Mouse (Mus musculus) central nervous system, embryonic 18 days (tissue): ENCODE data around the gene Fam110c. TPM values are rescaled to one million over a fixed set of nuclear protein-coding genes. Genes with fewer than 3 reads are reported as not detected.

Experiments used
- polyA plus RNA-seq: library from polyadenylated mRNA; depleted of rRNA; stranded (reverse); fragments of >200 nt; gene quantifications from 2 replicates; pipeline ENCODE4 v1.2.3, GENCODE M21; 2012; rRNA removed

Fam110c gene
- polyA plus RNA-seq: 0.01 and 0.05 TPM in 2 replicates

GRCm38 (mm10) chr12:31073412-31074354, at the start of gene Fam110c:
TSS of gene Fam110c (plus strand) at chr12:31073861.

Other genes starting within 250 kb of the Fam110c start
- gene Alkal2, start 189.5 kb upstream of the Fam110c start, polyA plus RNA-seq: 0.87 and 1.2 TPM in 2 replicates
- gene Acp1, start 162.3 kb upstream of the Fam110c start, polyA plus RNA-seq: 14.8 and 16.2 TPM in 2 replicates
- 33.4 and 35.0 TPM in 2 replicates for gene Sh3yl1, start 162.2 kb upstream of the Fam110c start, polyA plus RNA-seq
- gene Gm6993, start 166.9 kb downstream of the Fam110c start, polyA plus RNA-seq: not detected in 2 replicates
- gene Lamb1, start 191.4 kb downstream of the Fam110c start, polyA plus RNA-seq: 17.5 and 19.8 TPM in 2 replicates